Mouse (Mus musculus) erythroblast, embryonic 14.5 days (primary cell): ENCODE data around the gene Nat8f2.
"Not testable (repeated sequence)": the region's sequence is repeated elsewhere in the genome, so short reads cannot be mapped to it uniquely, and the experiment has no call there.

Source experiments
- GATA1 ChIP-seq: IDR thresholded peaks from 2 replicates; pipeline ENCODE4 v1.6.1; 2012; ENCODE audit warnings: low read length, inconsistent platforms, mixed read lengths
- TAL1 ChIP-seq: IDR thresholded peaks from 3 replicates; pipeline ENCODE4 v1.6.1; 2012; ENCODE audit warnings: low read length, inconsistent platforms, mixed read lengths

- TF ChIP-seq GATA1, TAL1: not testable (repeated sequence)
Measured at GRCm38 (mm10) chr6:85843677-85844458, 25.1 kb downstream of the Nat8f2 start.
